Mouse (Mus musculus): ENCODE results near the gene Esyt2. TPM values are rescaled to one million over a fixed set of nuclear protein-coding genes. Genes with fewer than 3 reads are reported as not detected.

The Esyt2 gene
- polyA plus RNA-seq, 1 experiment from 2014 or later: 16.2 TPM

GRCm38 (mm10) chr12:116317818-116318217, 36.8 kb downstream of the Esyt2 start:
- no peak overlapping the region for H3K4me3 ChIP-seq
- peaks cover 22% of the 10 kb centered on the region for H3K4me1 ChIP-seq
- ATAC-seq: no peak
- 41% methylated on average over 1 of the region's 1 CpGs for WGBS (ENCODE audit: insufficient replicate concordance)
- H3K36me3 ChIP-seq: peaks cover 23% of the 10 kb centered on the region
- H3K4me2 ChIP-seq: no peak overlapping the region
- H3K27me3 ChIP-seq (replicated peaks): no peaks in the 10 kb centered on the region
- H3K9me3 ChIP-seq (replicated peaks): no peaks in the 10 kb centered on the region
- H3K27ac ChIP-seq: no peak overlapping the region
- no peak overlapping the region for H3K9ac ChIP-seq

GRCm38 (mm10) chr12:116325545-116325944, 44.5 kb downstream of the Esyt2 start:
- no peak overlapping the region for H3K9ac ChIP-seq
- no peaks in the 10 kb centered on the region for H3K9me3 ChIP-seq (replicated peaks)
- no peaks in the 10 kb centered on the region for H3K27me3 ChIP-seq (replicated peaks)
- H3K4me3 ChIP-seq: no peak overlapping the region
- WGBS (ENCODE audit: insufficient replicate concordance): 80% methylated on average over 4 of the region's 4 CpGs
- H3K4me1 ChIP-seq: no peaks in the 10 kb centered on the region
- ATAC-seq: no peak
- peaks cover 65% of the 10 kb centered on the region for H3K36me3 ChIP-seq
- H3K4me2 ChIP-seq: no peak overlapping the region
- no peak overlapping the region for H3K27ac ChIP-seq

- H3K4me3 ChIP-seq: no peak overlapping the region
- WGBS (ENCODE audit: insufficient replicate concordance): 67% methylated on average over 1 of the region's 1 CpGs
- no peak for ATAC-seq
- no peak overlapping the region for H3K27ac ChIP-seq
- H3K27me3 ChIP-seq (replicated peaks): no peaks in the 10 kb centered on the region
- H3K4me1 ChIP-seq: no peaks in the 10 kb centered on the region
- H3K36me3 ChIP-seq: peaks cover 64% of the 10 kb centered on the region
- H3K9ac ChIP-seq: no peak overlapping the region
- H3K4me2 ChIP-seq: no peak overlapping the region
- no peaks in the 10 kb centered on the region for H3K9me3 ChIP-seq (replicated peaks)
Measured at GRCm38 (mm10) chr12:116326159-116326558, 45.2 kb downstream of the Esyt2 start.

- H3K9ac ChIP-seq: no peak overlapping the region
- H3K27ac ChIP-seq: no peak overlapping the region
- no peaks in the 10 kb centered on the region for H3K9me3 ChIP-seq (replicated peaks)
- H3K4me1 ChIP-seq: no peaks in the 10 kb centered on the region
- peaks cover 44% of the 10 kb centered on the region for H3K36me3 ChIP-seq
- ATAC-seq: no peak
- 78% methylated on average over 5 of the region's 5 CpGs for WGBS (ENCODE audit: insufficient replicate concordance)
- H3K4me2 ChIP-seq: no peak overlapping the region
- no peak overlapping the region for H3K4me3 ChIP-seq
- no peaks in the 10 kb centered on the region for H3K27me3 ChIP-seq (replicated peaks)
Measured at GRCm38 (mm10) chr12:116334253-116334652, 53.3 kb downstream of the Esyt2 start.

- H3K9ac ChIP-seq: no peak overlapping the region
- H3K4me3 ChIP-seq: no peak overlapping the region
- 43% methylated on average over 1 of the region's 1 CpGs for WGBS (ENCODE audit: insufficient replicate concordance)
- no peak overlapping the region for H3K27ac ChIP-seq
- peaks cover 64% of the 10 kb centered on the region for H3K36me3 ChIP-seq
- H3K27me3 ChIP-seq (replicated peaks): no peaks in the 10 kb centered on the region
- no peaks in the 10 kb centered on the region for H3K9me3 ChIP-seq (replicated peaks)
- H3K4me1 ChIP-seq: 0 out of 2 replicates have a peak, but pooled peaks cover 2% of the 10 kb centered on the region
- no peak for ATAC-seq
- H3K4me2 ChIP-seq: no peak overlapping the region
Measured at GRCm38 (mm10) chr12:116340160-116340559, 59.2 kb downstream of the Esyt2 start.

DNA sequence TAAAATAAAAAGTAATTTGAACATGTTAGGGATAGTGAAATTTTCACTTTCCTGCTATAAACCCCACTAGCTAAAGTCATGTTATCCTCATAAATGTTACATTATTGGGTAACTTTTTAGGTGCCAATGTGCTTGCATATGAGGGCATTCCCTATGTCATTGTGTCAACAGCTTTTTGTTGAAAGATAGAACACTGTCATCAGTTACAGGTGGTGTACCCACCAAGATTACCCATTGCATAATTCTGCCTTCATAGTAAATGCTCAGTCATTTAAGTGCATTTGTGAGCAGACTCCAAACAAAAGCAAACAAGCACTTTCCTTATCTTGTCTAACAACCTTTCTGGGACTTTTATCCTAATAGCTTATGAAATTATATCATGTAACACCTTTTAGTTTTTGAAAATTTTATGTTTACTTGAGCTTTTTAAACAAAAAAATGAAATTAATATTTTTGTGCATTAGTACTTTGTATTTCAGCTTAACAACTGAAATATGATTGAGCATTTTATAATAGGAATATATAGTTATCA, 67.8 kb downstream of the Esyt2 start:
- H3K4me3 ChIP-seq: no peak overlapping the region
- no peaks in the 10 kb centered on the region for H3K9me3 ChIP-seq (replicated peaks)
- no peak for ATAC-seq

GRCm38 (mm10) chr12:116349376-116349775, 68.4 kb downstream of the Esyt2 start:
- H3K9me3 ChIP-seq (replicated peaks): no peaks in the 10 kb centered on the region
- no peak overlapping the region for H3K4me3 ChIP-seq
- no peak overlapping the region for H3K27ac ChIP-seq
- no peaks in the 10 kb centered on the region for H3K4me1 ChIP-seq
- 73% methylated on average over 2 of the region's 2 CpGs for WGBS (ENCODE audit: insufficient replicate concordance)
- ATAC-seq: no peak
- no peak overlapping the region for H3K9ac ChIP-seq
- H3K4me2 ChIP-seq: no peak overlapping the region
- no peaks in the 10 kb centered on the region for H3K27me3 ChIP-seq (replicated peaks)
- H3K36me3 ChIP-seq: peaks cover 72% of the 10 kb centered on the region

More for the DNA sequence above, 67.8 kb downstream of the Esyt2 start:
- H3K36me3 ChIP-seq: peaks cover 77% of the 10 kb centered on the region
- H3K27me3 ChIP-seq (replicated peaks): no peaks in the 10 kb centered on the region
- no peak overlapping the region for H3K9ac ChIP-seq
- H3K4me2 ChIP-seq: no peak overlapping the region
- no peaks in the 10 kb centered on the region for H3K4me1 ChIP-seq
- H3K27ac ChIP-seq: no peak overlapping the region

GRCm38 (mm10) chr12:116351022-116351421, 70.0 kb downstream of the Esyt2 start:
- peaks cover 60% of the 10 kb centered on the region for H3K36me3 ChIP-seq
- no peaks in the 10 kb centered on the region for H3K27me3 ChIP-seq (replicated peaks)
- H3K27ac ChIP-seq: no peak overlapping the region
- H3K4me1 ChIP-seq: no peaks in the 10 kb centered on the region
- no peak overlapping the region for H3K4me3 ChIP-seq
- H3K9ac ChIP-seq: no peak overlapping the region
- 81% methylated on average over 4 of the region's 4 CpGs for WGBS (ENCODE audit: insufficient replicate concordance)
- no peak overlapping the region for H3K4me2 ChIP-seq
- ATAC-seq: no peak
- H3K9me3 ChIP-seq (replicated peaks): no peaks in the 10 kb centered on the region

DNA sequence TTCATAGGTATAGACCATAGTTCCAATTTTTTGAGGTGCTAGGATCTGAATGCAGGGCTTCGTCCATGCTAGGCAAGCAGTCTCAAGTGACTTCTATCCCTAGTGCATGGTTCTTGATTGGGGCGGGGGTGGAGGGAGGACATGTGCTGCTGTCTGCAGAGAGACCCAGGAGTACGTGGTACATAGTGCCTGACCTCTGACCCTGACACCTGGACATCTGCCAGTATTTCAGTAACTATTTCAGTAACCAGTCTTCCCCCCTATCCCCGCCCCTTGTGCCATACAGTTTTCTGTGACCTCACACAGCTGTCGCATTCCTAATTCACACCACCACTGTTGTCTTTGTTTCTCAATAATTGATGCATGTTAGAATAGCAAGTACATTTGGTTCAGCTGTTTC, 71.4 kb downstream of the Esyt2 start:
- H3K36me3 ChIP-seq: peaks cover 58% of the 10 kb centered on the region
- no peaks in the 10 kb centered on the region for H3K27me3 ChIP-seq (replicated peaks)
- no peak overlapping the region for H3K4me3 ChIP-seq
- H3K27ac ChIP-seq: no peak overlapping the region
- H3K9ac ChIP-seq: no peak overlapping the region
- no peaks in the 10 kb centered on the region for H3K4me1 ChIP-seq
- no peaks in the 10 kb centered on the region for H3K9me3 ChIP-seq (replicated peaks)
- ATAC-seq: no peak
- no peak overlapping the region for H3K4me2 ChIP-seq
- 79% methylated on average over 5 of the region's 5 CpGs for WGBS (ENCODE audit: insufficient replicate concordance)

DNA sequence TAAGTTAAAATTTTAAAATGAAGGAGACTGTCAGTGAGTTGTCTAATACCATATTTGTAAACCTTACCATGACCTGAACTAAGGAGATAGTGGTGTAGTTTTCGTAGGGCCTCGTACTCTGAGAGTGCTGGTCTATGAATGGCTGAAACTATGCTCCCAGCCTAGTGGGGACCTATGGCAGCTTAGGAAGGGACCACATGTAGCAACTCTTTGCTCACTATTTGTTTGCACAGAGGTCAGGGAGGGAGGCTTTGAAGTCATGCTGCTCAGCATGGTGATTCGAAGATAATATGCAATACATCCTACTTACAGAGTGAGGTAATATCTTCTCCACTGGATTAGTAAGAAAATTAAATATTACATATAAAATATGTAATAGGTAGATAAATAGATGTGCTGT, 73.7 kb downstream of the Esyt2 start:
- Histone ChIP-seq H3K36me3 (peaks cover 55% of the 10 kb centered on the region), H3K4me2 (no peak overlapping the region), H3K27me3 (replicated peaks) (no peaks in the 10 kb centered on the region), H3K4me3 (no peak overlapping the region), H3K27ac (no peak overlapping the region), H3K9ac (no peak overlapping the region), H3K9me3 (replicated peaks) (no peaks in the 10 kb centered on the region), H3K4me1 (no peaks in the 10 kb centered on the region)
- ATAC-seq: no peak
- 80% methylated on average over 3 of the region's 3 CpGs for WGBS (ENCODE audit: insufficient replicate concordance)

DNA sequence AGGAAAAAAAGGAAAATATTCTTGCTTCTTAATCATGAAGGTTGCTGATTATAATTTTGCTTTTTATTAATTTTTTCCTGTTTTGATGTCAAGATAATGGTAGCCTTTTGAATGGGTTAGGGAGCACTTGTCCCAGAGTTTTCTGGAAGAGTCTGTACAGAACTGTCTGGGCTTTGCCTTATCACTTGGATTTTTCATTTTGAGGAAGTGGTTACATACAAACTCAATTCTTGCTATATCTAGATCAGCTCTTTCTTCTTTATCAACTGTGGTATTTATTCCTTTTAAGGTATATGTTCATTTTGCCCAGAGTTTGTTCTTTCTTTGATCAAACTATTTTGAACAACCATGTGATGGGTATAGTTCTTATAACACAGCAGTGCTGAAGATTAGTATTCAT, 81.1 kb downstream of the Esyt2 start:
- H3K27me3 ChIP-seq (replicated peaks): no peaks in the 10 kb centered on the region
- H3K27ac ChIP-seq: no peak overlapping the region
- H3K4me1 ChIP-seq: no peaks in the 10 kb centered on the region
- peaks cover 71% of the 10 kb centered on the region for H3K36me3 ChIP-seq
- no peak overlapping the region for H3K4me2 ChIP-seq
- no peak for ATAC-seq
- no peaks in the 10 kb centered on the region for H3K9me3 ChIP-seq (replicated peaks)
- H3K4me3 ChIP-seq: no peak overlapping the region
- no peak overlapping the region for H3K9ac ChIP-seq

DNA sequence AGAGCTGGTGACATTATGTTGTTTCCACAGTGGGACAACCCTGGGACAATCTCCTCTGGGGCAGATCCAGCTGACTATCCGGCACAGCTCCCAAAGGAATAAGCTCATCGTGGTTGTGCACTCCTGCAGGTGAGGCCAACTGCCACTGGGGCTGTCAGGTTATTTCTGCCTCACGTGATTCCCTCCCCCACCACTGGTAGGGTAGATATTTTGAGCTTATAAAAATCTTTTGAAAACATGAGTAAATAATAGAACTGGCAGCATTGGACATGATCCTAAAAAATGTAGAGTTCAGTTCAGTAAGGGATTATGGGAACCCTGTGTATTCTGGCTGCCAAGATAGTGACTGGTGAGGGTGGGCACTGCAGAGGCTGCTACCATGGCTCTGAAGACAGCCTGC, 85.9 kb downstream of the Esyt2 start:
- no peaks in the 10 kb centered on the region for H3K4me1 ChIP-seq
- peaks cover 74% of the 10 kb centered on the region for H3K36me3 ChIP-seq
- no peak overlapping the region for H3K4me2 ChIP-seq
- no peak for ATAC-seq
- no peaks in the 10 kb centered on the region for H3K27me3 ChIP-seq (replicated peaks)
- H3K27ac ChIP-seq: no peak overlapping the region
- no peaks in the 10 kb centered on the region for H3K9me3 ChIP-seq (replicated peaks)
- WGBS (ENCODE audit: insufficient replicate concordance): 82% methylated on average over 3 of the region's 3 CpGs
- no peak overlapping the region for H3K4me3 ChIP-seq
- H3K9ac ChIP-seq: no peak overlapping the region

GRCm38 (mm10) chr12:116367346-116367745, 86.3 kb downstream of the Esyt2 start:
- H3K9ac ChIP-seq: no peak overlapping the region
- no peak overlapping the region for H3K4me2 ChIP-seq
- ATAC-seq: no peak
- H3K9me3 ChIP-seq (replicated peaks): no peaks in the 10 kb centered on the region
- no peak overlapping the region for H3K27ac ChIP-seq
- H3K4me1 ChIP-seq: no peaks in the 10 kb centered on the region
- 89% methylated on average over 2 of the region's 2 CpGs for WGBS (ENCODE audit: insufficient replicate concordance)
- H3K4me3 ChIP-seq: no peak overlapping the region
- H3K36me3 ChIP-seq: peaks cover 75% of the 10 kb centered on the region
- H3K27me3 ChIP-seq (replicated peaks): no peaks in the 10 kb centered on the region
